Mouse (Mus musculus): Measurements from ENCODE around the gene Ace3.
"Not testable (repeated sequence)": the region's sequence is repeated elsewhere in the genome, so short reads cannot be mapped to it uniquely, and the experiment has no call there.

Ace3 gene

GRCm38 (mm10) chr11:105978634-105979033, 15.8 kb upstream of the Ace3 start:
- CTCF ChIA-PET, result no interaction called here

DNA sequence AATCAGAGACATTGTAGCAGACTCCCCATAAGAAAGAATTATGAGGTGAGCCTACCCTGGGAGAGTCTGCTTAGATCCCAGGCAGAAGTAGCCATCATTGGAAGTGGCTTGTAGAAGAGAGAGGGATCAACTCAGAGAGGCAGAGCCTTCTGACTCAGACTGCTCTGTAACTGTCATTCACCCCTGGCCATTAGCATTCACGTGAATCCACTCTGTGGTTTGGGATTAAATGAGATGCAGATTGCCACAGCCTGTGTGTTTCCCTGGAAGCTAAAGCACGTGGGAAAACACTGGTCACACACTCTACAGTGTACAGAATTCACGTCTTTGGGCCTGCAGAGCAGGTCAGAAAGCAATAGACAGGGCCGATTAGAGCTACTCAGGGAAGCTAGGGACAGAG, 10.0 kb upstream of the Ace3 start:
- CTCF ChIA-PET, result no interaction called here

DNA sequence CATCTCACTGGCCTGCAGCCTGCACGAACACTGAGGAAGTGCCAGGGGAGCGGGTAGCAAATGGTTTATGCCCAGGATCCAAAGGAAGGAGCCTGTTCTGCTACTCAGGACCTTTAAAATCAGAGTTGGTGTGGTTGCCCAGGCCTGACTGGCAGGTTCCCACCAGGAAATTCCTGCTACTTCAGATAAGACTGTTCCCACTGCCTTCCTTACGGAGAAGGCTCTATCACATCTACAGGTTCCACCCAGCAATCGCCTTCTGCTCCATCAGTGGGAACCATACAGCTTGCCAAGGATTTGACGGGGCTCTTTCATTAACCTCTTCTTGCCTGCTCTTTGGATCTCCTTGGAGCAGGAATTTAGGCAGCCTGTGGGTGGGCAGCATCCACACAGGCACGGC, 7.0 kb upstream of the Ace3 start:
- CTCF ChIA-PET, result no interaction called here

DNA sequence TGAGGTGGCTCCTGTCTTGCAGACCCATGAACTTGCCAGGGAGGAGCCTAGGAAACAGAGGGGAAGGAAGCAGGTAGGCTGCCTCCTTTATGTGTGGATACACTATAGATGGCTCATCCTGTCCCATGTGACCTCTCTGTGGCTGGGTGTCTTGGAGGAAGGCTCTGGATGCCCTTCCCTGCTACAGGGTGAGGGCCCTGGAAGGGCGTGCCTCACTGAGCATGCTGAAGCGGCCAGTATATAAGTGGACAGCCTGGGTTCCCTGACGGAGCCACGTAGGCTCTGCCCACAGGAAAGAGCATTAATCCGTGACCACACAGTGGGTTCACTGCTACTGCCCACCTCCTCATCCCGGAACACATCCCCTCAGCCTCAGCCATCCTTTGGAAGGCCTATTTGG, 5.0 kb upstream of the Ace3 start:
- CTCF ChIA-PET, result no interaction called here

GRCm38 (mm10) chr11:105990231-105990630, 4.2 kb upstream of the Ace3 start:
- CTCF ChIA-PET, result no interaction called here

DNA sequence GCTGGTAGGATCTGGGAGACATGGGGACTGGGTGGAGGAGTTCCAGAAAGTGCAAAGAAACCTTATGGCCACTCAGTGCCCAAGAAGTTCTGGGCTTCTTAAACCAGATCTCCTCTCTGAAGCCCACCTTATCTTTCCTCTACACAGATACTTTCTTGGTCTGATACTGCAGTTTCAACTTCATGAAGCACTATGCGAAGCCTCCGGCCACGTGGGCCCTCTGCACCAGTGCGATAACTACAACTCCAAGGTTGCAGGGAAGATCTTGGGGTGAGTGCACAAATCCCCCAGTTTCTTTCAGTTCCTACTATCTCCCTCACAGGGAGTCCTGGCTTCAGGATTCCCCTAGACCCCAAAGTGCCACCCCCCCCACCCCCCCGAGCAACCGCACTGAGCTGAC, 5.6 kb downstream of the Ace3 start:
- CTCF ChIA-PET, result no interaction called here

- CTCF ChIA-PET, result no interaction called here
Measured at GRCm38 (mm10) chr11:106001718-106002117, 7.2 kb downstream of the Ace3 start.

- CTCF ChIA-PET, result interaction anchor here (1.0 kb wide), 1 partner anchor 22 kb away, joined by 4 read pairs; no protein-coding TSS in a partner anchor
Measured at GRCm38 (mm10) chr11:106004576-106004975, 10.1 kb downstream of the Ace3 start.

DNA sequence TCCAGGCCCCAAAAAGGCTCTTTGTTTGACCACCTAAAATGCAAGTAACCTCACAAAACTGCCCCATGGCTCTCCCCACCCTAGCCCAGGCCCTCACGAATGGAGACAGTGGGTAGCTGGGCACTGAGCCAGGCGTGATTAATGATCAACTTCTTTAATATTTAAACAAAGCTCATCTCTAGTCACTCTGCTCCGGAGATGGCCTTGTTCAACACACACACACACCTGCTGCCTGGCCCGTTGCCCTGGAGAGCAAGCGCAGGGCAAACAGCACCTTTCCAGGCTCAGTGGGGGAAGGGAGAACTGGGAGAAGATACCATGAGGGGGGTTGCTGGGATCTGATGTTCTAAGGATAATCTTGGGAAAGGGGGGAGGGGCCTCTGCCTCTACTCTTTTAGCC, 11.5 kb downstream of the Ace3 start:
- CTCF ChIA-PET, result interaction anchor here (0.6 kb wide), 1 partner anchor 7 kb away, joined by 3 read pairs; no protein-coding TSS in a partner anchor

- CTCF ChIA-PET, result no interaction called here
Measured at GRCm38 (mm10) chr11:106007821-106008220, 13.3 kb downstream of the Ace3 start, which contains the start of gene Kcnh6. Kcnh6 (plus strand) TSS chr11:106008124.

- CTCF ChIA-PET, result no interaction called here
Measured at GRCm38 (mm10) chr11:106012711-106013110, 18.2 kb downstream of the Ace3 start.

- CTCF ChIA-PET, result interaction anchor here (0.5 to 0.7 kb wide), 2 partner anchors 8 to 1976 kb away, joined by 3 to 5 read pairs; no protein-coding TSS in a partner anchor
Measured at GRCm38 (mm10) chr11:106013556-106014225, 19.2 kb downstream of the Ace3 start.

GRCm38 (mm10) chr11:106016440-106016839, 22.0 kb downstream of the Ace3 start:
- CTCF ChIA-PET, result interaction anchor here (0.5 kb wide), 1 partner anchor 344 kb away, joined by 3 read pairs; no protein-coding TSS in a partner anchor

DNA sequence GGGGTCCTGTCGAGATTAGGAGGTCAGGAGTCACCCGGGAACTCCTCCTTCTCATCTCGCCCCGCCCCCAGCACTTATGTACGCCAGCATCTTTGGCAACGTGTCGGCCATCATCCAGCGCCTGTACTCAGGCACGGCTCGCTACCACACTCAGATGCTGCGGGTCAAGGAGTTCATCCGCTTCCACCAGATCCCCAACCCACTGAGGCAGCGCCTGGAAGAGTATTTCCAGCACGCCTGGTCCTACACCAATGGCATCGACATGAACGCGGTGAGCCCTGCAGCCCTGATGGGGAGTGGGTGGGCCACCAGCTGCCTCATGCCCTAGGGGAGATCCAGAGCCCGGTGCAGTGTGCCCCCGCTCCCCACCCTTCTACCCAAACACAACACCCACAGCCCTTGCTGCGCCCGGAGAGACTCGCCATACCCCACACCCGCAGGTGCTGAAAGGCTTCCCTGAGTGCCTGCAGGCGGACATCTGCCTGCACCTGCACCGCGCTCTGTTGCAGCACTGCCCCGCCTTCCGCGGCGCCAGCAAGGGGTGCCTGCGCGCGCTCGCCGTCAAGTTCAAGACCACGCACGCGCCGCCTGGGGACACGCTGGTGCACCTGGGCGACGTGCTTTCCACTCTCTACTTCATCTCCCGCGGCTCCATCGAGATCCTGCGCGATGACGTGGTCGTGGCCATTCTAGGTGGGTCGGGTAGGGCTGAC, 25.7 kb downstream of the Ace3 start:
- CTCF ChIA-PET, result no interaction called here

DNA sequence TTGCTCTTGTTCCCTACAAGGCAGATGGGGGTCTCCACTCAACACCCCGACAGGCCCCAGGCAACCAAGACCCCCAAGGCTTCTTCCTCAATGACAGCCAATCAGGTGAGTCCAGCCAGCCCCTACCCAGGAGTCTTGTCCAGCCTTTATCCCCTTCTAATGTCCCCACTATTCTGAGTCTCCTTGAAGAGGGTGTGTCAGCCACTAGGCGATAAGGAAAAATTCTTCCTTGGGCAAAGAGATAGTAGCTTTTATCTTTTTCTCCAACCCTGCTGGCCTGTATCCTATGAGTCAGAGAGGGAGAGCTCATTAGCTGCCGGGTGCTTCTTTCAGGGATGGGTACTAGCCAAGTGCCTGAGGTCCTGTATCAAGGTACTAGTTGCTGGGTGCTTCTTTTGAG, 31.3 kb downstream of the Ace3 start:
- CTCF ChIA-PET, result no interaction called here

DNA sequence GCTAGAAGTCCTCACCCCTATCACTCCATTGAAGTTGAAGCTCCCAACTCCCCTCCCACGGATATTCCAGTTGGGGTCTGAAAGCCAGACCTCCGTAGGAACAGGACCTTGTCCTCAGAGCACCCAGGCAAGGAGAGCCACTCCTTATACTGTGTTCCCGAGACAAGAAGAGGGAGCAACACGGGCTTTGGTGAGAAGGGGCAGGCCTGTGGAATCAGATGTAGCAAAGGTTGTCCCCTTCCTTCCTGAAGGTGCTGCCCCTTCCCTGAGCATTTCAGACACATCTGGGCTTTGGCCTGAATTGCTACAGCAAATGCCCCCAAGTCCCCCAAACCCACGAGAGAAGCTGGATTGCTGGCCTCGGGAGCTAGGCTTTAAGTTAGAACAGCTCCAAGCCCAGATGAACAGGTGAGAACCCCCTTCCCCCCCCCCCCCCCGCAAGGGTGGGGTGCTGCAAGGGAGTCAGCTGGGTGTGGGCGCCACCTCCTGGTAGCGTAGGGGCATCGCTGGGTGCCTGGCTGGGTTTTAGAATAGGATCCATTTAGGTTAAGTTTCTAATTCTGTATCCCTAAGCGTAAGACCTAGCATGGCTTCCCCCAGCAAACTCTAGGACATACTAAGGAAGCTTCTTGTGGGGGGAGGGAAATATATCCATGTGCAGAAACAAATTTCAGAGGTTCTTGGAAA, 32.1 kb downstream of the Ace3 start:
- CTCF ChIA-PET, result interaction anchor here (0.5 to 1.6 kb wide), 3 partner anchors 12 to 22 kb away, joined by 3 to 5 read pairs (median 4); no protein-coding TSS in a partner anchor

GRCm38 (mm10) chr11:106027607-106028006, 33.1 kb downstream of the Ace3 start:
- CTCF ChIA-PET, result interaction anchor here (1.6 kb wide), 1 partner anchor 11 kb away, joined by 5 read pairs; no protein-coding TSS in a partner anchor

DNA sequence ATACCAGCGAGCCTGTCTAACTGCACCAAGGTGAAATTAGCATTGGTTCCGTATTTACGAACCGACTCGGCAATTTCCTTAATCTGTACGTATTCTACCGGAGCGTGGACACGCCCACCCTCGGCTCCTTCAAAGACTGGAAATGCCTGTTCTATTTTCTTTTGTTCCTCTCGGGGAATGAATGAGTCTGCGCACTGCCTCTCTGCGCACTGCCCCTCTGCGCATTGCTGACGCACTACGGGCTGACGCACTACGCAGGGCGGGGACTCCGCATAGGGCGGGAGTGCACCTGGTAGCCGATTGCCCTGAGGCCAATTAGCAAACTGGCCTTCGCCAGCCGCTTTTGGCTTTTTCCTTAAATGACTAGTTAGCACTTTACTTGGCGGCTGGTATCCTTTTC, 37.6 kb downstream of the Ace3 start:
- CTCF ChIA-PET, result not testable (repeated sequence)

- CTCF ChIA-PET, result interaction anchor here (0.7 kb wide), 1 partner anchor 43 kb away, joined by 3 read pairs; no protein-coding TSS in a partner anchor
Measured at GRCm38 (mm10) chr11:106033491-106033919, 39.0 kb downstream of the Ace3 start.

- CTCF ChIA-PET, result no interaction called here
Measured at GRCm38 (mm10) chr11:106034986-106035385, 40.5 kb downstream of the Ace3 start.

DNA sequence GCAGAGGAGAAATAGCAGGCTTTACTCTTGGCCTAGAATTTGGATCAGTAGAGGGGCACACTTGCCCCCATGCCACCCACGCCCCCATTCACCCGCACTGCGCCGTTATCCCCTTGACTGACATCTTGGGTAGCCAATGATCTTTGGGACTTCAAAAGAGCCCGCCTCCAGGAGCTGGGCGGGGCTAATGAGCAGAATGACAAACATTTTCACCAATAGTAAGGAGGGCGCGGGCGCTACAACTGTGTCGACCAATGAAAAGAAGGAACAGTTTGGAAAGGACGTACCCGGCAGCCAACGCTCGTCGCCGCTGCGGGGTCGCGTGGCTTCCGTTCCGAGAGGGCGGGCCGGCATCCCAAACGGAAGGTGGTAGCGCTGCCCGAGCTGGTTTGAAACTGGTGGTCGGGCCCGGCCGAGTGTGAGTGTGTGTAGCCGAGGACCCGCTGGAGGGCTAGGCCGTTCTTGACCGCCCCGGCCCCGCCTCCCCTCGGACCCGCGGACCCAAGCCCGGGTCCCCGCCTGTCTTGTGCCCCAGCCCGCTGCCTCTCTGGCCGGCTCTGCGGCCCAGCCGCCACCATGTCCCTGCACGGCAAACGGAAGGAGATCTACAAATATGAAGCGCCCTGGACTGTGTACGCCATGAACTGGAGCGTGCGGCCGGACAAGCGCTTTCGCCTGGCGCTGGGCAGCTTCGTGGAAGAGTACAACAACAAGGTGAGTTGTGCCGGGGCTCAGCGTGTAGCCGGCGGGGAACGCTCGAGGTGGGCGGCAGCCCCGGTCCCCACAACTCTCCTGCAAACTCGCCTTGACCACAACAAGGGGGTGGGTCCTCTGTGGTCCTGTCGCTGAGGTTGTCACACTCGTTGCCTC, 42.3 kb downstream of the Ace3 start, which contains the start of gene Dcaf7:
Dcaf7 (plus strand) TSS at position 325 of the 870 bp plus-strand sequence.
- CTCF ChIA-PET, result interaction anchor here (0.5 to 1.2 kb wide), 2 partner anchors 17 to 1917 kb away, joined by 4 read pairs; no protein-coding TSS in a partner anchor

Measured in spleen, embryonic (tissue).